Mouse (Mus musculus) erythroblast, embryonic 14.5 days (primary cell): ENCODE measurements around the gene Ankrd23. TPM values are rescaled to one million over a fixed set of nuclear protein-coding genes. Genes with fewer than 3 reads are reported as not detected.

Experiments used
- H3K27me3 ChIP-seq: 2 replicates; pipeline ENCODE4 v1.6.1; 2012; ENCODE audit warnings: inconsistent platforms; ENCODE audit not compliant: control insufficient read depth
- H3K36me3 ChIP-seq: 2 replicates; pipeline ENCODE4 v1.6.1; 2012; ENCODE audit warnings: mild to moderate bottlenecking, inconsistent platforms; ENCODE audit not compliant: control insufficient read depth
- H3K4me1 ChIP-seq: 2 replicates; pipeline ENCODE4 v1.6.1; 2012; ENCODE audit warnings: inconsistent platforms; ENCODE audit not compliant: control insufficient read depth
- H3K4me3 ChIP-seq: replicated peaks from 2 replicates; pipeline ENCODE3; 2012; ENCODE audit warnings: moderate library complexity, mild to moderate bottlenecking, inconsistent platforms
- H3K9me3 ChIP-seq: 2 replicates; pipeline ENCODE4 v1.6.1; 2012; ENCODE audit warnings: low read length, inconsistent platforms, mixed read lengths; ENCODE audit not compliant: control insufficient read depth
- GATA1 ChIP-seq: IDR thresholded peaks from 2 replicates; pipeline ENCODE4 v1.6.1; 2012; ENCODE audit warnings: low read length, inconsistent platforms, mixed read lengths
- TAL1 ChIP-seq: IDR thresholded peaks from 3 replicates; pipeline ENCODE4 v1.6.1; 2012; ENCODE audit warnings: low read length, inconsistent platforms, mixed read lengths
- polyA plus RNA-seq: library from polyadenylated mRNA; stranded (reverse); fragments of >175 nt; gene quantifications from 2 replicates; pipeline ENCODE4 v1.2.3, GENCODE M21; 2012

Ankrd23 gene
- polyA plus RNA-seq, 1 experiment = 0.11 TPM

GRCm38 (mm10) chr1:36574196-36574955, 37.7 kb upstream of the Ankrd23 start:
- Histone ChIP-seq H3K27me3 (no peaks in the 10 kb centered on the region; the same call in 1 of the 2 replicates), H3K36me3 (no peaks in the 10 kb centered on the region), H3K4me3 (no peak overlapping the region), H3K9me3 (no peaks in the 10 kb centered on the region), H3K4me1 (no peaks in the 10 kb centered on the region; the same call in 1 of the 2 replicates)
- TF ChIP-seq GATA1 (no peak), TAL1 (no peak)

GRCm38 (mm10) chr1:36573524-36573923, 36.8 kb upstream of the Ankrd23 start:
- no peak for TF ChIP-seq TAL1
- no peak for TF ChIP-seq GATA1
- H3K9me3 ChIP-seq = no peaks in the 10 kb centered on the region

GRCm38 (mm10) chr1:36572709-36573108, 36.0 kb upstream of the Ankrd23 start:
- no peak for TF ChIP-seq GATA1
- no peaks in the 10 kb centered on the region for H3K9me3 ChIP-seq
- no peaks in the 10 kb centered on the region; the same call in 1 of the 2 replicates for H3K4me1 ChIP-seq
- H3K4me3 ChIP-seq = no peak overlapping the region
- no peaks in the 10 kb centered on the region; the same call in 1 of the 2 replicates for H3K27me3 ChIP-seq
- H3K36me3 ChIP-seq = no peaks in the 10 kb centered on the region

More at GRCm38 (mm10) chr1:36573524-36573923, 36.8 kb upstream of the Ankrd23 start:
- Histone ChIP-seq H3K4me3 (no peak overlapping the region), H3K36me3 (no peaks in the 10 kb centered on the region), H3K4me1 (no peaks in the 10 kb centered on the region; the same call in 1 of the 2 replicates), H3K27me3 (no peaks in the 10 kb centered on the region; the same call in 1 of the 2 replicates)

GRCm38 (mm10) chr1:36572140-36572700, 35.5 kb upstream of the Ankrd23 start:
- no peak for TF ChIP-seq TAL1
- TF ChIP-seq GATA1 = no peak
- H3K27me3 ChIP-seq = no peaks in the 10 kb centered on the region; the same call in 1 of the 2 replicates
- no peaks in the 10 kb centered on the region for H3K9me3 ChIP-seq

GRCm38 (mm10) chr1:36571627-36572026, 34.9 kb upstream of the Ankrd23 start:
- H3K36me3 ChIP-seq = no peaks in the 10 kb centered on the region
- H3K4me3 ChIP-seq = no peak overlapping the region
- H3K27me3 ChIP-seq = no peaks in the 10 kb centered on the region; the same call in 1 of the 2 replicates
- no peaks in the 10 kb centered on the region for H3K4me1 ChIP-seq
- no peaks in the 10 kb centered on the region for H3K9me3 ChIP-seq
- no peak for TF ChIP-seq GATA1

More at GRCm38 (mm10) chr1:36572140-36572700, 35.5 kb upstream of the Ankrd23 start:
- Histone ChIP-seq H3K36me3 (no peaks in the 10 kb centered on the region), H3K4me3 (no peak overlapping the region), H3K4me1 (no peaks in the 10 kb centered on the region; the same call in 1 of the 2 replicates)

- Histone ChIP-seq H3K36me3 (no peaks in the 10 kb centered on the region), H3K4me3 (no peak overlapping the region), H3K9me3 (no peaks in the 10 kb centered on the region), H3K4me1 (no peaks in the 10 kb centered on the region), H3K27me3 (no peaks in the 10 kb centered on the region; the same call in 1 of the 2 replicates)
- TF ChIP-seq GATA1 = no peak
- TF ChIP-seq TAL1 = no peak
Observed at GRCm38 (mm10) chr1:36570320-36570719, 33.6 kb upstream of the Ankrd23 start.

- Histone ChIP-seq H3K4me1 (no peaks in the 10 kb centered on the region), H3K27me3 (no peaks in the 10 kb centered on the region; the same call in 1 of the 2 replicates), H3K4me3 (no peak overlapping the region), H3K9me3 (no peaks in the 10 kb centered on the region), H3K36me3 (no peaks in the 10 kb centered on the region)
- no peak for TF ChIP-seq TAL1
- TF ChIP-seq GATA1 = no peak
Observed at GRCm38 (mm10) chr1:36569694-36570276, 33.1 kb upstream of the Ankrd23 start.

- Histone ChIP-seq H3K4me1 (no peaks in the 10 kb centered on the region), H3K9me3 (no peaks in the 10 kb centered on the region), H3K27me3 (peaks cover 3% of the 10 kb centered on the region), H3K4me3 (no peak overlapping the region), H3K36me3 (no peaks in the 10 kb centered on the region)
- TF ChIP-seq TAL1 (no peak), GATA1 (no peak)
Observed at GRCm38 (mm10) chr1:36568776-36569175, 32.1 kb upstream of the Ankrd23 start.
